Mouse (Mus musculus): Measurements from ENCODE around the gene Ston2. TPM values are rescaled to one million over a fixed set of nuclear protein-coding genes. Genes with fewer than 3 reads are reported as not detected.

The Ston2 gene
- total and polyA plus RNA-seq, 2 experiments, result 4.6 to 9.3 TPM

GRCm38 (mm10) chr12:91589847-91590690 is 198.1 kb downstream of the Ston2 start, which contains the start of gene Gtf2a1:
Gene Gtf2a1, minus strand, starts transcription at chr12:91590487.
- Histone ChIP-seq H3K79me2 (ENCODE audit: control insufficient read depth, insufficient read depth, low read length) (no peaks in the 10 kb centered on the region; the same call in 1 of the 2 replicates), H3K27ac (replicated peaks; ENCODE audit: insufficient read depth, low read depth, low read length) (peak within 1 kb of the TSS; percentile 98), H3K27me3 (ENCODE audit: control insufficient read depth, insufficient read depth, low read length) (no peaks in the 10 kb centered on the region), H3K36me3 (ENCODE audit: control insufficient read depth, insufficient read depth, low read length) (peaks cover 3% of the 10 kb centered on the region; the same call in 1 of the 2 replicates), H3K9ac (ENCODE audit: low read depth, low read length) (peak within 1 kb of the TSS; percentile 98), H3K4me1 (ENCODE audit: control insufficient read depth, insufficient read depth, low read length) (peaks cover 4% of the 10 kb centered on the region), H3K4me3 (ENCODE audit: insufficient read depth, low read depth, low read length) (peak within 1 kb of the TSS; percentile 95)
- under 1% methylated on average over 77 of the region's 99 CpGs for whole genome bisulfite sequencing
- DNase-seq (ENCODE audit: extremely low read depth, low read depth, low spot score), result peak; percentile 92
- TF ChIP-seq POLR2A (IDR thresholded peaks at IDR 0.05; ENCODE audit: extremely low read depth, insufficient read depth, low read length) (peak; percentile 100), CTCF (IDR thresholded peaks at IDR 0.05; ENCODE audit: low read depth, low read length) (no peak)

- H3K4me1 ChIP-seq (ENCODE audit: control insufficient read depth, insufficient read depth, low read length), result peaks cover 4% of the 10 kb centered on the region
- H3K36me3 ChIP-seq (ENCODE audit: control insufficient read depth, insufficient read depth, low read length), result peaks cover 6% of the 10 kb centered on the region; the same call in 1 of the 2 replicates
- peak overlapping the region; percentile 89 for H3K4me3 ChIP-seq (ENCODE audit: insufficient read depth, low read depth, low read length)
- 0% methylated on average over 11 of the region's 11 CpGs for WGBS
- DNase-seq (ENCODE audit: extremely low read depth, low read depth, low spot score), result no peak
- H3K79me2 ChIP-seq (ENCODE audit: control insufficient read depth, insufficient read depth, low read length), result no peaks in the 10 kb centered on the region; the same call in 1 of the 2 replicates
- peak overlapping the region; percentile 96 for H3K27ac ChIP-seq (replicated peaks; ENCODE audit: insufficient read depth, low read depth, low read length)
- TF ChIP-seq POLR2A (IDR thresholded peaks at IDR 0.05; ENCODE audit: extremely low read depth, insufficient read depth, low read length), result no peak
- no peak for TF ChIP-seq CTCF (IDR thresholded peaks at IDR 0.05; ENCODE audit: low read depth, low read length)
- no peaks in the 10 kb centered on the region for H3K27me3 ChIP-seq (ENCODE audit: control insufficient read depth, insufficient read depth, low read length)
- H3K9ac ChIP-seq (ENCODE audit: low read depth, low read length), result peak overlapping the region; percentile 96
These were observed 198.7 kb downstream of the Ston2 start for GRCm38 (mm10) chr12:91589542-91589846.

- WGBS, result under 1% methylated on average over 63 of the region's 83 CpGs
- Histone ChIP-seq H3K4me1 (ENCODE audit: control insufficient read depth, insufficient read depth, low read length) (peaks cover 4% of the 10 kb centered on the region), H3K9ac (ENCODE audit: low read depth, low read length) (peak overlapping the region; percentile 96), H3K36me3 (ENCODE audit: control insufficient read depth, insufficient read depth, low read length) (peaks cover 11% of the 10 kb centered on the region; the same call in 1 of the 2 replicates), H3K27ac (replicated peaks; ENCODE audit: insufficient read depth, low read depth, low read length) (peak overlapping the region; percentile 99), H3K79me2 (ENCODE audit: control insufficient read depth, insufficient read depth, low read length) (no peaks in the 10 kb centered on the region; the same call in 1 of the 2 replicates), H3K4me3 (ENCODE audit: insufficient read depth, low read depth, low read length) (peak overlapping the region; percentile 89), H3K27me3 (ENCODE audit: control insufficient read depth, insufficient read depth, low read length) (no peaks in the 10 kb centered on the region)
- no peak for TF ChIP-seq CTCF (IDR thresholded peaks at IDR 0.05; ENCODE audit: low read depth, low read length)
- TF ChIP-seq POLR2A (IDR thresholded peaks at IDR 0.05; ENCODE audit: extremely low read depth, insufficient read depth, low read length), result 0 out of 2 replicates have a peak, but pooled peaks have one; percentile 6
- DNase-seq (ENCODE audit: extremely low read depth, low read depth, low spot score), result peak; percentile 38
These were observed 199.3 kb downstream of the Ston2 start for GRCm38 (mm10) chr12:91588670-91589541.

GRCm38 (mm10) chr12:91588176-91588669 is 200.0 kb downstream of the Ston2 start:
- 0 out of 2 replicates have a peak, but pooled peaks have one; percentile 11 for TF ChIP-seq CTCF (IDR thresholded peaks at IDR 0.05; ENCODE audit: low read depth, low read length)
- peak; percentile 95 for TF ChIP-seq POLR2A (IDR thresholded peaks at IDR 0.05; ENCODE audit: extremely low read depth, insufficient read depth, low read length)
- H3K79me2 ChIP-seq (ENCODE audit: control insufficient read depth, insufficient read depth, low read length), result no peaks in the 10 kb centered on the region; the same call in 1 of the 2 replicates
- peak overlapping the region; percentile 99 for H3K27ac ChIP-seq (replicated peaks; ENCODE audit: insufficient read depth, low read depth, low read length)
- peaks cover 4% of the 10 kb centered on the region for H3K4me1 ChIP-seq (ENCODE audit: control insufficient read depth, insufficient read depth, low read length)
- peak overlapping the region; percentile 89 for H3K4me3 ChIP-seq (ENCODE audit: insufficient read depth, low read depth, low read length)
- H3K27me3 ChIP-seq (ENCODE audit: control insufficient read depth, insufficient read depth, low read length), result no peaks in the 10 kb centered on the region
- DNase-seq (ENCODE audit: extremely low read depth, low read depth, low spot score), result peak; percentile 90
- H3K9ac ChIP-seq (ENCODE audit: low read depth, low read length), result peak overlapping the region; percentile 93
- H3K36me3 ChIP-seq (ENCODE audit: control insufficient read depth, insufficient read depth, low read length), result peaks cover 15% of the 10 kb centered on the region; the same call in 1 of the 2 replicates
- under 1% methylated on average over 32 of the region's 32 CpGs for WGBS

GRCm38 (mm10) chr12:91587491-91588033 is 200.6 kb downstream of the Ston2 start:
- WGBS, result 24% methylated on average over 5 of the region's 5 CpGs
- H3K79me2 ChIP-seq (ENCODE audit: control insufficient read depth, insufficient read depth, low read length), result no peaks in the 10 kb centered on the region; the same call in 1 of the 2 replicates
- no peaks in the 10 kb centered on the region for H3K27me3 ChIP-seq (ENCODE audit: control insufficient read depth, insufficient read depth, low read length)
- DNase-seq (ENCODE audit: extremely low read depth, low read depth, low spot score), result no peak
- no peak overlapping the region; the same call in 1 of the 2 replicates for H3K4me3 ChIP-seq (ENCODE audit: insufficient read depth, low read depth, low read length)
- H3K27ac ChIP-seq (replicated peaks; ENCODE audit: insufficient read depth, low read depth, low read length), result no peak overlapping the region
- no peak for TF ChIP-seq CTCF (IDR thresholded peaks at IDR 0.05; ENCODE audit: low read depth, low read length)
- TF ChIP-seq POLR2A (IDR thresholded peaks at IDR 0.05; ENCODE audit: extremely low read depth, insufficient read depth, low read length), result no peak
- H3K9ac ChIP-seq (ENCODE audit: low read depth, low read length), result no peak overlapping the region
- peaks cover 5% of the 10 kb centered on the region for H3K4me1 ChIP-seq (ENCODE audit: control insufficient read depth, insufficient read depth, low read length)
- peaks cover 18% of the 10 kb centered on the region; the same call in 1 of the 2 replicates for H3K36me3 ChIP-seq (ENCODE audit: control insufficient read depth, insufficient read depth, low read length)

Measured in liver, adult 2 months (tissue).